Mouse (Mus musculus): ENCODE results near the gene Fgf13. TPM values are rescaled to one million over a fixed set of nuclear protein-coding genes. Genes with fewer than 3 reads are reported as not detected.

The Fgf13 gene
- total RNA-seq, 1 experiment: 1.3 TPM

DNA sequence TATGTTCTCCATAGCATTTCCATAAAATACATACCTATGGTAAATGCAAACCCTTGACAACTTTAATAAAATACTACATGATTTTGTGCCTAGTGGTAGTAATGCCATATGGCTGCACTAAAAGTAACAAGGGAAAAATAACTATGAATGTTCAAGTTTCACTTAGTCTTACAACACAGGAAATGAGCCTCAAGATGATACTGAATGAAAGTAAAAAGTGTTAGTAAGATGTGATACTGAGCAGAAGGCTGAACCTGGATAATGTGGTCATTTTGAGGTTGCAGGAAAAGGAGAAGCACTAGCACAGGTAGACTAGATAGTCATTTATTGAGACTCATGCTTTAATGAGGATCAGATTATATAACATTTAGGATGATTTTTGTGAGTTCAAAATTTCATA lies 16.2 kb upstream of the Fgf13 start:
- H3K9me3 ChIP-seq (ENCODE audit: control insufficient read depth, insufficient read depth, low read depth, low read length): no peaks in the 10 kb centered on the region
- in situ Hi-C loops (cut with MboI; ENCODE audit: low sequenced_read_pairs in 2 of 2, unreplicated experiment in 2 of 2): no loop called here
- no peak for TF ChIP-seq CHD2 (IDR thresholded peaks at IDR 0.05; ENCODE audit: low read depth, low read length)
- no peak for TF ChIP-seq MAFK (IDR thresholded peaks at IDR 0.05; ENCODE audit: insufficient read depth, low read depth, low read length)
- TF ChIP-seq ZC3H11A (IDR thresholded peaks at IDR 0.05; ENCODE audit: borderline replicate concordance, low read depth, low read length): no peak
- TF ChIP-seq ZNF384 (IDR thresholded peaks at IDR 0.05; ENCODE audit: low read depth, low read length): no peak
- TF ChIP-seq HCFC1 (IDR thresholded peaks at IDR 0.05; ENCODE audit: borderline replicate concordance, insufficient read depth, low read length): no peak

DNA sequence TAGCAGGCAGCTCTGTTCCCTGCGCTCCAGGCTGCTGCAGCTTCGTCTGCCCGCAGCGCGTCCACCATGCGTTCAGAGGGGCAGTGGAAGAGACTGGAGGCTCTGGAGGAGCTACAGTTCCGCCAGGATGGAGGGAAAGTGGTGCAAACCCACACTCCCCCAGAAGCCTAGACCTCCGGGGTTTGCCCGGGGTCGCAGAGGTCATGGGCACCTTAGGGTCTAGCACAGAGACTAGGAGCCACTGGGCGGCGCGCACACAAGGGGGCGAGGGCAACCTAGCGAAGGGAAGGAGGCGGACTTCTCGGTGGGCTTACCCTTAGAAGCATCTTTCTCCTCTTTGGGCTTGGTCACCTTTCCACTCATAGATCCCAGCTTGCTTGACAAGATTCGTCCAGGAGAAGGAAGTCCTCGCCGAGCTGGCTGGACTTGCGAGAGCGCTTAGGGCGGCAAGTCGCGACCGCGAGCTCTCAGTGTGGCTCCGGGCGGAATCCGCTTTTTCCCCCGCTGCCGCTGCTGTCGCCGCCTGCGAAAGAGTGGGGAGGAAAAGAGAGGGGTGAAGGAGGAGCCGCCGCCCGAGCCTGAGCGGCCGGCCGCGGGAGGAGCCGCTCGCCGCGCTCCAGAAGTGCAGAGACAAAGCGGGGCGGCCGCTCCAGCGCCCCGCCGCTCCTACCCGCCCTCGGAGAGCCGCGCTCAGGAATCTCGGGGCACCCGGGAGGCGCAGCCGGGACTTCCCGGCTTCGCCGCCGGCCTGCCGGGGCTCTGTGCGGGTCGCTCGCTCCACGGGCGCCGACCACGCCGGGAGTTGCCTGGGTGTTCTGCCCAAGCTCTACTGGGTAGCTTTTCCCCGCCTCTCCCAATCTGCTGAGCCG lies 811 bp downstream of the Fgf13 start:
- peak overlapping the region; percentile 14 for H3K9ac ChIP-seq (ENCODE audit: insufficient read depth, low read depth, low read length, poor library complexity, severe bottlenecking)
- in situ Hi-C loops (cut with MboI; ENCODE audit: low sequenced_read_pairs in 2 of 2, unreplicated experiment in 2 of 2): no loop called here
- peak overlapping the region; percentile 44 to 60 for H3K4me3 ChIP-seq (ENCODE audit: insufficient read depth in 1 of 2, low read depth in 1 of 2, low read length in 2 of 2, poor library complexity in 1 of 2, severe bottlenecking in 1 of 2)
- H3K36me3 ChIP-seq (ENCODE audit: control insufficient read depth, insufficient read depth, low read length, poor library complexity, severe bottlenecking): no peaks in the 10 kb centered on the region
- no peak for DNase-seq (ENCODE audit: low read depth, low spot score)
- H3K9me3 ChIP-seq (ENCODE audit: control insufficient read depth, insufficient read depth, low read depth, low read length): no peaks in the 10 kb centered on the region
- TF ChIP-seq ZC3H11A (IDR thresholded peaks at IDR 0.05; ENCODE audit: borderline replicate concordance, low read depth, low read length) (no peak), HCFC1 (IDR thresholded peaks at IDR 0.05; ENCODE audit: borderline replicate concordance, insufficient read depth, low read length) (no peak), MAFK (IDR thresholded peaks at IDR 0.05; ENCODE audit: insufficient read depth, low read depth, low read length) (no peak), CHD2 (IDR thresholded peaks at IDR 0.05; ENCODE audit: low read depth, low read length) (no peak), ZNF384 (IDR thresholded peaks at IDR 0.05; ENCODE audit: low read depth, low read length) (no peak)
- no peak overlapping the region for H3K27ac ChIP-seq (ENCODE audit: insufficient read depth, low read depth, low read length, poor library complexity, severe bottlenecking)
- no peaks in the 10 kb centered on the region for H3K4me1 ChIP-seq (ENCODE audit: control insufficient read depth in 2 of 2, insufficient read depth in 2 of 2, low read length in 2 of 2, poor library complexity in 1 of 2)

More for the DNA sequence above, 16.2 kb upstream of the Fgf13 start:
- Histone ChIP-seq H3K36me3 (ENCODE audit: control insufficient read depth, insufficient read depth, low read length, poor library complexity, severe bottlenecking) (no peaks in the 10 kb centered on the region), H3K9ac (ENCODE audit: insufficient read depth, low read depth, low read length, poor library complexity, severe bottlenecking) (no peak overlapping the region), H3K27ac (ENCODE audit: insufficient read depth, low read depth, low read length, poor library complexity, severe bottlenecking) (no peak overlapping the region), H3K4me3 (ENCODE audit: insufficient read depth in 1 of 2, low read depth in 1 of 2, low read length in 2 of 2, poor library complexity in 1 of 2, severe bottlenecking in 1 of 2) (no peak overlapping the region), H3K4me1 (ENCODE audit: control insufficient read depth in 2 of 2, insufficient read depth in 2 of 2, low read length in 2 of 2, poor library complexity in 1 of 2) (no peaks in the 10 kb centered on the region)
- no peak for DNase-seq (ENCODE audit: low read depth, low spot score)

GRCm38 (mm10) chrX:59566017-59566679 lies 1.7 kb downstream of the Fgf13 start:
- no peak overlapping the region for H3K27ac ChIP-seq (ENCODE audit: insufficient read depth, low read depth, low read length, poor library complexity, severe bottlenecking)
- in situ Hi-C loops (cut with MboI; ENCODE audit: low sequenced_read_pairs in 2 of 2, unreplicated experiment in 2 of 2): no loop called here

GRCm38 (mm10) chrX:59547931-59548330 lies 19.9 kb downstream of the Fgf13 start:
- Histone ChIP-seq H3K4me3 (ENCODE audit: insufficient read depth in 1 of 2, low read depth in 1 of 2, low read length in 2 of 2, poor library complexity in 1 of 2, severe bottlenecking in 1 of 2) (no peak overlapping the region), H3K9me3 (ENCODE audit: control insufficient read depth, insufficient read depth, low read depth, low read length) (no peaks in the 10 kb centered on the region), H3K27ac (ENCODE audit: insufficient read depth, low read depth, low read length, poor library complexity, severe bottlenecking) (no peak overlapping the region), H3K36me3 (ENCODE audit: control insufficient read depth, insufficient read depth, low read length, poor library complexity, severe bottlenecking) (no peaks in the 10 kb centered on the region), H3K9ac (ENCODE audit: insufficient read depth, low read depth, low read length, poor library complexity, severe bottlenecking) (no peak overlapping the region), H3K4me1 (ENCODE audit: control insufficient read depth in 2 of 2, insufficient read depth in 2 of 2, low read length in 2 of 2, poor library complexity in 1 of 2) (no peaks in the 10 kb centered on the region)
- TF ChIP-seq ZC3H11A (IDR thresholded peaks at IDR 0.05; ENCODE audit: borderline replicate concordance, low read depth, low read length): no peak
- TF ChIP-seq CHD2 (IDR thresholded peaks at IDR 0.05; ENCODE audit: low read depth, low read length): no peak
- no peak for TF ChIP-seq ZNF384 (IDR thresholded peaks at IDR 0.05; ENCODE audit: low read depth, low read length)
- TF ChIP-seq HCFC1 (IDR thresholded peaks at IDR 0.05; ENCODE audit: borderline replicate concordance, insufficient read depth, low read length): no peak
- TF ChIP-seq MAFK (IDR thresholded peaks at IDR 0.05; ENCODE audit: insufficient read depth, low read depth, low read length): no peak
- DNase-seq (ENCODE audit: low read depth, low spot score): no peak
- in situ Hi-C loops (cut with MboI; ENCODE audit: low sequenced_read_pairs in 2 of 2, unreplicated experiment in 2 of 2): no loop called here

More at GRCm38 (mm10) chrX:59566017-59566679, 1.7 kb downstream of the Fgf13 start:
- Histone ChIP-seq H3K4me1 (ENCODE audit: control insufficient read depth in 2 of 2, insufficient read depth in 2 of 2, low read length in 2 of 2, poor library complexity in 1 of 2) (no peaks in the 10 kb centered on the region), H3K4me3 (ENCODE audit: insufficient read depth in 1 of 2, low read depth in 1 of 2, low read length in 2 of 2, poor library complexity in 1 of 2, severe bottlenecking in 1 of 2) (no peak overlapping the region; a peak in 1 of 4 replicates), H3K9ac (ENCODE audit: insufficient read depth, low read depth, low read length, poor library complexity, severe bottlenecking) (no peak overlapping the region), H3K36me3 (ENCODE audit: control insufficient read depth, insufficient read depth, low read length, poor library complexity, severe bottlenecking) (no peaks in the 10 kb centered on the region), H3K9me3 (ENCODE audit: control insufficient read depth, insufficient read depth, low read depth, low read length) (no peaks in the 10 kb centered on the region)
- TF ChIP-seq CHD2 (IDR thresholded peaks at IDR 0.05; ENCODE audit: low read depth, low read length) (no peak), MAFK (IDR thresholded peaks at IDR 0.05; ENCODE audit: insufficient read depth, low read depth, low read length) (no peak), ZNF384 (IDR thresholded peaks at IDR 0.05; ENCODE audit: low read depth, low read length) (no peak), ZC3H11A (IDR thresholded peaks at IDR 0.05; ENCODE audit: borderline replicate concordance, low read depth, low read length) (no peak), HCFC1 (IDR thresholded peaks at IDR 0.05; ENCODE audit: borderline replicate concordance, insufficient read depth, low read length) (no peak)
- no peak for DNase-seq (ENCODE audit: low read depth, low spot score)
